Mouse (Mus musculus): ENCODE measurements around the gene Sergef.
"Not testable (repeated sequence)": the region's sequence is repeated elsewhere in the genome, so short reads cannot be mapped to it uniquely, and the experiment has no call there.

Gene Sergef

DNA sequence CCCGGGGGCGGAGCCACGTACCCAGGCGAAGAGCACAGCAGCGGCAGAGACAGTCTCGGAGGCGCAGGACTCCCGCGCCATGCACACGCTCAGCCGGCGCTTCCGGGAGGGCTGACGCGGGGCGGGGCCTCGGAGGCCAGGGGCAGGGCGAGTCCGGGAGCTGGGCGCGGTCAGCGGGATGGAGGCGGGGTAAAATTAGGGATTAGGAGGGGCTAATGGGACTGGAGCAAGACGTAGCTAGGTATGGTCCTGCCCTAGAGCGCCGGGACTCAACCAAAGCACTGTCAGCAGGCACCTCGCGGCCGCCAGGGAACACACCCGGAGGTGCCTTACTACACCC is at the start of gene Sergef:
Gene Sergef (minus strand): TSS at position 116 of the 340 bp plus-strand sequence.
- peak; percentile 85 to 88 for DNase-seq (ENCODE audit: low spot score in 2 of 2)

DNA sequence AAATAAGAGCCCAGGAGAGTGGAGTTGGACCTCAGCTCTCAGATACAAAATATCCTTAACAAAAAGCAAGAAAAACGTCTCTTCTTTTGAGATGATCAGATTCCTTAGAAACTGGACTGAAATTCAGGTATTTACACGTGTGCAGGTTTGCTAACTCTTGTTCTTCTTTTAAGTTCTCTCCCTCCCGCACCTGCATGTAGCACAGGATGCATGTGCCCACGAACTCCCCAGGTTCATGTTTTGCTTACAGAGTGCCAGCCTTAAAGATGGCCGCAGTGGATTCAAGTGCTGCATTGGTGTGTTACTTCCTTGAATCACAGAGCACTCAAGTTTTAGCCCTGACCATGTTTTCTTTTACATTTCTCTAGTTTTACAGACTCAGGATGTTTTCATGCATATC is 47.2 kb upstream of the Sergef start:
- DNase-seq (ENCODE audit: low spot score in 2 of 2) = no peak

DNA sequence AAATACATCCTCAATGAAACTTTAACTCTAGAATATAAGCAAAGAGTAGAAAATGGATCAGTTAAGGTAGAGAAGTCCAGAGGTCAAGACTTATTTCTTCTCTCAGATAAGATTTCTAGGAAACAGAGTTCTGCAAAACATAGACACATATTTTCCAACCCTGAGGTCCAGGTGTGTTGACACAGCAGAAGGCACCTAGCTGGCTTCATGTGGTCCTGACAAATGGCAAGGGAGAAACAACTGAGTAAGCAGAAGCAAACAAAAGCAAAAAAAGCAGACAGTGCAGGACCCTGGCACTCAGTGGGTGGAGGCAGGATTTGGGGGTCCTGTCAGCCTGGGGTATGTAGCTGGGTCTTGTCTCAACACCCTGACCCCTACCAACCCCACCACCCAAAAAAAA is 41.1 kb upstream of the Sergef start:
- DNase-seq (ENCODE audit: low spot score in 2 of 2) = no peak

DNA sequence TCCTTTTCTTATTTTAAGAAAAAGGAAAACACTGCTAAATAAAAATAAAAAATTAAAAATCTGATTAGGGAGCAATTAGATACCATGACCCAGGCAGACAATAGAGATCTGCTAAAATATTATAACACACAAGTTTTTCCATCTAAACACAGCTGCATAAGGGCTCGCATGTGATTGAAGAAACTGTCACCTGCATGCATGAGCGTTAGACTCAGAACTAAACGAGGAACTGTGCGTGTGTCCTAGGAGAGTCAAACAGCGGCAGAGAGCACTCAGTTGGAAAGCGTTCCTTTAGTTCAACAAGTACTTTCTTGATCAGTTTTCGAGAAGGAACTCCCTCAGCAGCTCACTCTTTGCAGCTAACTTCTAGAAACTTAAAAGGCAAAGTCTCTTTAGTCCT is 39.4 kb upstream of the Sergef start:
- not testable (repeated sequence) for DNase-seq (ENCODE audit: low spot score in 2 of 2)

DNA sequence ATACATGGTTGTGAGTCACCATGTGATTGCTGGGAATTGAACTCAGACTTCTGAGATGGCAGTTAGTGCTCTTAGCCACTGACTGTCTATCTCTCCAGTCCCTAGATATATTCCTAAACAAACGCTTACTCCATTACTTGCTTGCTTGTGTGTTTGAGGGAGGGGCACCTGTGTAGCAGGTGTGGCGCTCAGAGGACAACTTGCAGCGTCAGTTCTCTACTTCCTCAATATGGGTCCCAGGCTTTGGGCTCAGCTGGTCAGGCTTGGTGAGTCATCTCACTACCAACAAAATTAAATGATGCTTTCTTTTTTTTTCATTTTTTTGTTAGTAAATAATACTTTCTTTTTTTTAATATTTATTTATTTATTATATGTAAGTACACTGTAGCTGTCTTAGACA is 38.8 kb upstream of the Sergef start:
- no peak for DNase-seq (ENCODE audit: low spot score in 2 of 2)

DNA sequence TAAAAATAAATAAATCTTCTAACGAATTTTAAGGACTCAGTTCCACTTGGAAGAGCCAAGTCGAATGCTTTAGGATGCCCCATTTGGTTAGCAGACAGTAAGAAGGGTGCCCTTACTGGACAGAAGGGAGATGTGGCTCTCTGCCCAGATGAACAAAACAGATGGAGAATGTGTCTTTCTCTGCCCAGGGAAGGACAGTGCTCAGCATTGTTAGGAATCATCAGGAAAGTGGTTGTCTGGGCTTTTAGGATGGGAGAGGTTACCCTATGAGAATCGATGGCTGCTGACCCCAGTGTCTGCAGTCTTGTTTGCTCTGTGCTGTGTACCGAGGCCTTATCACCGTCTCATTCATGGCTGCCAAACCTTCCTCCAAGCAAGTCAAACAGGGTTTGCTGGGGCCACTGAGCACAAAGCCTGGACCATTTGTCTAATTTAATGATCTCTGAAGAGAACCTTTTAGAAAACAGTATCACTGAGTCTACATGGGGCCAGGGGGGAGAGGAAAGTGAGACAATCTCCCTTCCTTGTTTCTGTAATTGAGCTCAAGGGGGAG is 37.3 kb upstream of the Sergef start:
- no peak for DNase-seq (ENCODE audit: low spot score in 2 of 2)

DNA sequence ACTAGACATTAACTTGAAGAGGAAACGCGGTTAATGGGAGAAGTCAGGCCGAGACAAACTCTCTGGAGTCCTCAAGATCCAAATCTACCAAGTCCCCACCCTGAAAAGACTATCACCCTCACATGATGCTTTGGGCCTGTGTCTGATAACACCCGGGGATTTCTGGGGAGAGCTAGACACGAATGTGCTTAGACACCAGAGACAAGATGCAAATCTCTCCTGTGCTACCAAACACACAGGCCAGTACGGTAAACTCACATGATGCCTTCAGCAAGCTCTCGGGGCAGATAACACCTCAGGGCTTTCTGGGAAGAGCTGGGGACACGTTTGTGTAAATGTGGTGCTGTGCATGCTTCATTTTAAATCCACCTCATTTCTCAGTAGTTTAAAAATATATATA is 36.3 kb upstream of the Sergef start:
- DNase-seq (ENCODE audit: low spot score in 2 of 2) = no peak

DNA sequence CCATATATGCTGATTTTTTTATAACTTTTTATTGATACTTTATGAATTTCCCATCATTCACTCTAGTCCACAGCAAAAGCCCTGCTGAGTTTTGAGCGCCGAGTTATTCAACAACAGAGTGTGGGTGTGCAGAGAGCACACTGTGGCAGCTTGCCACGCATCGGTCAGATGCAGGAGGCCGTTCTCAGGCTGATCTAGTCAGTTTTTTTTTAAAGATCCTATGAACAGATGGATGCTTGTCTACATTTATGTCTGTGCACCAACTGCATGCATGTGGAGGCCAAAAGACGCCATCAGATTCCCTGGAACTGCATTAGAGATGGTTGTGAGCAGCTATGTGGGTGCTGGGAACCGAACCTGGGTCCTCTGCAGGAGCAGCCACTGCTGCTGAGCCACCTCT is 35.5 kb upstream of the Sergef start:
- no peak for DNase-seq (ENCODE audit: low spot score in 2 of 2)

DNA sequence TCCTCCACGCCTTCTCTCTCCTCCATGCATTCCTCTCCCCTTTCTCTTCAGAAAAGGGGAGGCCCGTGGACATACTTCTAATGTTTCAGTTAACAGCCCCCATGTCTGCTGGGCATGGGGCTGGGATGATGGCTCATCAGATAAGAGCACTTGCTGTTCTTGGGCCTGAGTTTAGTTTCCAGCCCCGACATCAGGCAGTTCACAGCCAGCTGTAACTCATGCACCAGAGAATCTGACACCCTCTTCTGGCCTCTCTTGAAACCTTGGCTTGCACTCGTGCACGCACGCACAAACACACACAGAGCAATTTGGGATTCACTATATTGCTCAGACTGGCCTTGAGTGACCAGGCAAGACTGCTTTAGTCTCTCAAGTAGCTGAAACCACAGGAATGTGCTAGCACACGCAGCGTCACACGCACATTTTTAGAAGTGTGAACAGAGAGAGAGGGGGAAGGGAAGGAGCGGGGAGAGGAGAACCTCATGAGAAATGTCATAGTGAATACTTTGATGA is 32.6 kb upstream of the Sergef start, which contains the start of gene Tph1:
Gene Tph1 (minus strand): TSS at position 378 of the 513 bp plus-strand sequence.
- no peak for DNase-seq (ENCODE audit: low spot score in 2 of 2)

DNA sequence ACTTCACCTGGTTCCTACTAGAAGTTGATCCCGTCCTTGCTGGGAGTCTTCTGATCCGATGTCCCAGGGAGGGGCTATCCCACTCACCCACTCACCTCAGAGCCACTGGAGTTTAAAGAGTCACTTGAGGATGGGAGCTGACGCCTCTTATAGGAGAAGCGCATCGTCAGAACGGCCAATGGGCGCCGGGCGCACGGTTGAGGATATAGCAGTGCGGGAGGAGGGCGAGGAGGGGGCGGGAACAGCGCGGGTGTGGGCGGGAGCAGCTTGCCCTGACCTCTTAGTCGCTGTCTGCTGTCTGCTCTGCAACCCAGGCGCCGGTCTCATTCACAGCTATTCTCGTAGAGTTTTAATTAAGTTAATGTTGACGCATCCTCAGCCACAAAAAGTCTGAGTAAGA is 27.6 kb upstream of the Sergef start:
- no peak for DNase-seq (ENCODE audit: low spot score in 2 of 2)

DNA sequence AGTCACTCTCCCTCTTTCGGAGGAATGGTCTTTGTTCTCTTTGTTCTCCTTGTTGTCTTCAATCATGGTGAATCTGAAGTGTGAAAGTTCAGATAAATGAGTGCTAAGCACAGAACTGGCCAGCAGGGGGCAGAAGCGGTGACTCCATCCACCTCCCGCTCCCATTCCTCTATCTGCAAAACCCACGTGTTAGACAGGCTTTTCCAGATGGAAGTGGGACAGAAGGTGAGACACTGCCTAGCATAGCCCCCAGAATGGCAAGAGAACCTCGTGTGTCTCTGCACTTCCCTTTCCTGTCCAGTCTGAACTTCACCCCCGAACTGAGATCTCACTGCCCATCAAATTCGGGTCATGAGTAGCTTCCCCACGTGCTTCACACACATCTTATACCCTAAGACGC is 25.6 kb upstream of the Sergef start:
- DNase-seq (ENCODE audit: low spot score in 2 of 2) = no peak

DNA sequence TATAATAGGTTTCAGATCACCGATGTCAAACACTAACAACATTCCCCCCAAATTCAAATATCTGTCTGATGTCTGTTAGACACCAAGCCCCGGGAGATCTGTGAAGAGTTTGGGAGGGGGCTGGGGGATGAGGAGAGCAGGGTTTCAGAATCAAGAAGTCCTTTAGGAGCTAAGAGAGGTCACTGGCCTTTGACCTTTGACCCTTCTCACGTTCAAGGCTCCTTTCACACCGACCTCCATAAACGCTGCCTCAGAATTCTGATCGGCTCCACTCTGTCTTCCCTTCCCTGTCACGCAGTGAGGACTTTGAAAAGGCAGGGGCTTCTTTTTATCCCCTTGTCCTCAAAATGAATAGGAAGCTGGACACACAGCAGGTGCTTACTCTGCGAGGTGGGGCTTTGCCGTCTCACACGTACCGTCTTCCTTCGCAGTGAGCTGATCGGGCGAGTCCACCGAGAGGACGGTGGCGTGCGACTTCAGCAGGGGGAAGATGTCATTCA is 22.0 kb upstream of the Sergef start:
- no peak for DNase-seq (ENCODE audit: low spot score in 2 of 2)

DNA sequence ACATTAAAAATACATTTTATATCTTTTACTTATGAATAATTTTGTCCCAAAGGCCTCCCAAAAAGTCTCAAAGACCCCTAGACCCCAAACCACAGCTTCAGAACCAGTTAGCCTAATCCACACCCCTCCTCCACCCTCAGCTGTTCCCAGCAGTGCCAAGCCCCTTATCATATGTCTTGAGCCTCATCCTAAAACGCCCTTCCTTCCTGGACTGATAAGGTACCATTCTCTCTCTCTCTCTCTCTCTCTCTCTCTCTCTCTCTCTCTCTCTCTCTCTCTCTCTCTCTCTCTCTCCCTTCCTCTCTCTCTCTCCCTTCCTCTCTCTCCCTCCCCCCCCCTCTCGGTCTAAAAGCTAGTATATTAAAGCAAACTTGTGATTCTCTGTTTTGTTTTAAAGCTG is 12.7 kb upstream of the Sergef start:
- DNase-seq (ENCODE audit: low spot score in 2 of 2) = no peak

DNA sequence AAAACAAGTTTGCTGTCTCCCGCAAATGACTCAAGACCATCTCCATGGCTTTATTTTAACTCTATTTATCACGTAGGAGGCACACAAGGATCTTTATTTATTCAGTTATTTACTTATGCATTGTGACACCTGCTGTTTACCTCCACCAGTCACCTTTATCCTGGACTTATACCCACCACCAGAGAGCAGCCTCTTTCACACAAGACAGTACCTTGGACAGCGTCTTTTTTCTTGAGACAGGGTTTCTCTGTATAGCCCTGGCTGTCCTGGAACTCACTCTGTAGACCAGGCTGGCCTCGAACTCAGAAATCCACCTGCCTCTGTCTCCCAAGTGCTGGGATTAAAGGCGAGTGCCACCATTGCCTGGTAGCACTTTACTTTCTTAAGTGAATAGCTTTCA is 10.6 kb upstream of the Sergef start:
- DNase-seq (ENCODE audit: low spot score in 2 of 2) = not testable (repeated sequence)

DNA sequence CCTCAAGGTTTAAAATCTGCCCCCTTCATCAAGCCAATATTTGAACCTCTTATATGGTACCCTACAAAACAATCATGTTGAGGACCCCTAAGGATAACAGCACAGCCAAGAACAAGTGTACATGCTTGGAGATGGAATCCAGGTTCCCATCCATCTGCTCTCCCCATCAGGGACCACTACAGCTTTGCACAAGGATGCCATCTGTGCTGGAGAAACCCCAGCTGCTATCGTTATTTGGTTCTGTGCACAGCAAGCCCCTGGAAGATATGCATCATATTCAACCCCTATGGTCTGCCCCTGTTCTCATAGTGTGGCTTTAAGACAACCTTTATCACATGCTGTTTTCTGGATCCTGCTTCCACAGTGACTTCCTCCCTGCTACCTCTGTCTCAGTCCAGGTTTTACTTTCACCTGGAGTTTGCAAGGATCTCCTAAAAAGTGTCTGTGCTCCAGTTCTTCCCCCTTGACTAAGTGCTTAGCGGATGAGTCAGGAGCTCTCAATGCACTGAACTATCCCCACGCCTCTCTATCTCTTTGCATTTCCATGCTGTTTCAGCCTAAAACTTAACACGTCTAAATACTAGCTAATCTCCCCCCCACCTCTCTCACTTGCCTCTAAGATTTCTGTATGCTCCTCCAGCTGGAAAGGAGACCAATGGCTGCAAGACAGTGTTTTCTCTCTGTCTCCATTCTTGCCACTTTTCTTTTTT is 9.0 kb upstream of the Sergef start:
- DNase-seq (ENCODE audit: low spot score in 2 of 2) = no peak

DNA sequence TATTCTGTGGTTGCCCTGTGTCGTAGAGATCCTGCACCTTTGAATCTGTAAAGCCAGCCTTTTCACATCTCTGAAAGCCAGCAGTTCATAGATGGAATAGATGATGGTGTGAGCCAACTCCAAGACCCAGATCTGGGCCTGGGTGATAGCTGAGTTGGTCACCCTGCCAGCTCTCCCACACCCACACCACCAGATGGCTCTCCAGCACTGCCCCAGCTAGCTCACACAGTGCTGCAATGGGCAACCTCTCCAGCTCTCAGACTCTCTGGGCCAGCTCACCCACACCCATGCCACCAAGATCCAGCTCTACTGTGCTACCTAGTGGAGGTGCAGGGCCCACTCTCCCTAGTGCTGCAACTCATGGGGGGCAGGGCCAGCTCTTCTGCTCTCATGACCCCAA is 3.6 kb upstream of the Sergef start:
- DNase-seq (ENCODE audit: low spot score in 2 of 2) = no peak

DNA sequence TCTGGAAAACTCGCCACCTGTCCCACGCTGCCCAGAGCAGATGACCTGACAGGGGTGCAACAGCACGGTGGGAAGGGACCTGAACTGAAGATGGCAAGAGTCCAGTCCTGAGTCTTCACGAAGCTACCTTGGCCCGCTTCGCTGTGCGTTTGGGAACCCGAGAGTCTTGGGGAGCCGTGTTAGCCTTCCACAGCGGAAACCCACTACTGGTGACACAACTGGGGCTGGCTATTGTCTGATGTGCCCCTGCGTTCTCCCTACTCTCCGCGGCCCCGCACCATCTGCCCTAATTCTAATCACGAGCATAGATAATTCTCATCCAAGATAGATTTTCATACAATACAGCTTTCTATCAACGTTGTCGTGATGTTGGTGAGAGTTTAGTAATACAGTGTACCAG is 455 bp upstream of the Sergef start:
- no peak for DNase-seq (ENCODE audit: low spot score in 2 of 2)

DNA sequence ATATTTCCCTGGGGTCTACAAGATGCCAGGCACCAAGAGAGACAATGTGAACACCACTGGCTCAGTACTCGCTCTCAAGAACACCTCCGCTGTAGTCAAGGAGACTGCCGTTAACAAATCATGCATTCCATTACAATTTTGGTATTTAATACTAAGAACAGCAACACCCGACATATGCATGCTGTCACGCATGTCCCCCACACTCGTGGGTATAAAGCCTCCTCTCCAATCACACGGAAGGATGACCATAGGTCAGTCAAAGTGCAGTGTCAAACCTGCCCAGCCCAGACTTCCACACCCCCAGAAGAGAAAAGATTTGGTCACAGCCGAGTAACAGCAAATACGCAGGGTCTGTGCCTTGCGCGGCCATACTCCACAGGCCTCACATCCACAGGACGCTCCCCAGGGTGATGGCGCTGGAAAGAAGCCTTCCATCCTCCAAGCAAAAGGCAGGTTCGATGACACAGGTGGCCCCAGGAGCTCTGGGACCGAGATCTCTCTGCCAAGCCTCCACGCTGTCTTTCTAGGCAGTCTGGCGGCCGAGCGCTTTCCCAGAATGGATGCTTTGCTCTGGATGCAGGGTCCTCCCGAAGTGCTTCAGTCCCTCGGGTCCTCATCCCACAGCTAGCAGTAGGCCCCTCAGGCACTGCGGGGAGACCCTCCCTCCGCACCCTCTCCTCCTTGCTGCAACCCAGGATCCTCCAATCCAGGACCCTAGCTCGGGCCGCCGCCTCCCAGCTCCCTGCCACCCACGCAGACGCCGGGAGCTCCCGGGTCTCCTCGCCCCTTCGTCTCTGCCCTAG is 517 bp downstream of the Sergef start:
- DNase-seq (ENCODE audit: low spot score in 2 of 2) = no peak

DNA sequence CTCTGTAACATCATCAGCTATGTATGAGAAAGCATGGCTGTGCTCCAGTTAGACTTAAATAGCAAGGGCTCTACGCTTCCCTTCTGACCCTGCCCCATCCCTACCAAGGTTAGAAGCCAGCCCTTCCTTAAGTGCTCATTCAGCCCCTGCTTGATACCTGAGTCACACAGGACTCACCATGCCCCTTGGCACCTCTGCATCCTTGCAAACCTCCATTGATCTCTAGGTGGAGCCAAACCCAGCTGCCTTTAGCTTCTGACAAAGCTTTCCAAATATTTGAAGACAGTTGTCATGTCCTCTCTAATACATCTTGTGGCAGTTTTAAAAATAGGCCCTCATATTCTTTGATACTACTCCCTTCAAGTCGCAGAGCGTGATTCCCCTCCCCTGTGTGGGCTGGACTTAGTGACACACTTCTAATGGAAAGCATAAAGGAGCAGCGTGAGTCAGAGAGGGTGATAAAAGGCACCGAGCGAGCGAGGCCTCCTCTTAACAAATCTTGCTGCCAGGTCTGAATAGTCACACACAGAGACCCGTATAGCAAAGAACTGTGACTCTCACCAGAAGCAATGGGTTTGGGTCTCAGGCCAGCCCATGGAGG is 11.1 kb downstream of the Sergef start:
- no peak for DNase-seq (ENCODE audit: low spot score in 2 of 2)

DNA sequence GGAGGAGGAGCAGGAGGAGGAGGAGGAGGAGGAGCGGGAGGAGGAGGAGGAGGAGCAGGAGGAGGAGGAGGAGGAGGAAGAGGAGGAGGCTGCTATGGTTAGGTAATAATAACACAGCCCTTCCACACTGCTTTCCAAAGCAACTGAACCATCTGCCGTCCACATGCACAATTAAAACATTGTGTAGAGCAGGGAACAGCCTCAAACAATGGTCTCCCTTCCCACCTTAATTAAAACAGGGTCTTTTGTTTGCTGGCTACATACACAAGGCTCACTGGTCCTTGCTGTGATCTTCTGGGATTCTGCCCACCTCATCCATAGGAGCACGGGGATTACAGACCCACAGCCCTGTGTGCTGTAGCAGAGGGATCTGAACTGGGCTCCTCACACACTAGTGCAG is 15.6 kb downstream of the Sergef start:
- DNase-seq (ENCODE audit: low spot score in 2 of 2) = no peak

DNA sequence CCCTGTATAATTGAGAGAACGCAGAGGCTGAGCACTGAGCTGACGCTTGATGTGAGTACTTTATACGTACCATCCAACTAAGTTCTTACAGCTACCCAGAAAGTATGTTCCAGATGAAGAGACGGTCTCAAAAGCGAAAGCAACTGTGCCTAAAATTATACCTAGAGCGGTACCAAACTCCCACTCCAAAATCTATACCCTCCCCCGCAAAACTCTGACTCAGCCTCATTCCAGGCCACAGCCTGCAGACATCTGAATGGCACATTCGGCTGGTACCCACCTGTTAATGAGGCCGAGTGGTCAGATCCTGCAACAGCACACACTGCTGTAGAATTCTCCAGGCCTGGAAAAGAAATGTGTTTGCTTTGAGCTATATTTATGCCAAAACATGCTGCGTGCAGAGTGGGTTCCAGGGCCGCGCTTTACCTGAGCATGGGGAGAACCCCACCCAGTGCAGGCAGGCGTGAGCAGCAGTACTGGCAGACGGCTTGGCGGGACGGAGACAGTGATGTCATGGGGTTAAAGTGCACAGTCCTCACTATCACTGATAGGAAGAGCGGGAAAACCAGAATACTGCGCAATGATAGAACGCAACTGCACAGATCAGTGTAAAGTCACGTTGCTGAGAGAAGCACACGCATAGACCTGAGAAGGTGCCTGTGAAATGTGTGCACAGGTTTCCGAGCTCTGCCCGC is 21.0 kb downstream of the Sergef start:
- DNase-seq (ENCODE audit: low spot score in 2 of 2) = no peak
